Mouse (Mus musculus) lung, postnatal 0 days (tissue): ENCODE results near the gene BC004004.
"Not testable (repeated sequence)": the region's sequence is repeated elsewhere in the genome, so short reads cannot be mapped to it uniquely, and the experiment has no call there.

Experiments
- CTCF ChIP-seq: IDR thresholded peaks from 2 replicates; pipeline ENCODE4 v1.5.1; 2016; ENCODE audit warnings: antibody characterized with exemption, mild to moderate bottlenecking
- EP300 ChIP-seq: IDR thresholded peaks from 2 replicates; pipeline ENCODE4 v1.6.1; 2016; ENCODE audit warnings: antibody characterized with exemption, mild to moderate bottlenecking, control low read depth

- TF ChIP-seq EP300, CTCF: not testable (repeated sequence)
Measured at GRCm38 (mm10) chr17:29351056-29351455, 82.5 kb downstream of the BC004004 start.
